Mouse (Mus musculus) heart, postnatal 0 days (tissue): ENCODE results near the gene Gtf2f2.

Experiments
- CTCF ChIP-seq: IDR thresholded peaks from 2 replicates; pipeline ENCODE4 v1.5.1; 2016; ENCODE audit warnings: antibody characterized with exemption, control low read depth, low read depth
- EP300 ChIP-seq: IDR thresholded peaks from 2 replicates; pipeline ENCODE4 v1.6.1; 2016; ENCODE audit warnings: antibody characterized with exemption, low read depth

GRCm38 (mm10) chr14:75954766-75955165 lies 55.9 kb downstream of the Gtf2f2 start, which contains the start of gene Kctd4:
- no peak for TF ChIP-seq CTCF
- no peak for TF ChIP-seq EP300
